Mouse (Mus musculus): ENCODE measurements at regions not wholly inside any gene's neighbourhood (a gene's known extent, or its start where the extent isn't known, plus 50 kb on each side); places are given as distances from the start of the nearest gene placed in this dataset.

GRCm38 (mm10) chr14:99416169-99416568, 117.7 kb downstream of the Klf5 start:
- Histone ChIP-seq H3K4me2 (ENCODE audit: low read depth, low read length) (no peak overlapping the region), H3K27ac (ENCODE audit: low read depth, low read length) (no peak overlapping the region), H3K4me3 (ENCODE audit: low read depth, low read length) (no peak overlapping the region), H3K9me3 (ENCODE audit: control insufficient read depth, low read length) (no peaks in the 10 kb centered on the region), H3K4me1 (ENCODE audit: control insufficient read depth, insufficient read depth, low read length) (no peaks in the 10 kb centered on the region), H3K36me3 (ENCODE audit: control insufficient read depth, insufficient read depth, low read length) (no peaks in the 10 kb centered on the region), H3K9ac (replicated peaks; ENCODE audit: low read depth, low read length) (no peak overlapping the region), H3K27me3 (ENCODE audit: control insufficient read depth, insufficient read depth, low read length) (no peaks in the 10 kb centered on the region)
- ATAC-seq (ENCODE audit: low read depth) = no peak
- WGBS = 79% methylated on average over 3 of the region's 3 CpGs

GRCm38 (mm10) chr14:99418970-99419369, 120.5 kb downstream of the Klf5 start:
- Histone ChIP-seq H3K4me1 (ENCODE audit: control insufficient read depth, insufficient read depth, low read length) (no peaks in the 10 kb centered on the region), H3K4me2 (ENCODE audit: low read depth, low read length) (no peak overlapping the region), H3K9me3 (ENCODE audit: control insufficient read depth, low read length) (no peaks in the 10 kb centered on the region), H3K36me3 (ENCODE audit: control insufficient read depth, insufficient read depth, low read length) (no peaks in the 10 kb centered on the region), H3K9ac (replicated peaks; ENCODE audit: low read depth, low read length) (no peak overlapping the region), H3K4me3 (ENCODE audit: low read depth, low read length) (no peak overlapping the region), H3K27me3 (ENCODE audit: control insufficient read depth, insufficient read depth, low read length) (no peaks in the 10 kb centered on the region), H3K27ac (ENCODE audit: low read depth, low read length) (no peak overlapping the region)
- ATAC-seq (ENCODE audit: low read depth) = no peak
- WGBS = 93% methylated on average over 5 of the region's 5 CpGs

GRCm38 (mm10) chr14:99423334-99423733, 124.8 kb downstream of the Klf5 start:
- no peaks in the 10 kb centered on the region for H3K4me1 ChIP-seq (ENCODE audit: control insufficient read depth, insufficient read depth, low read length)
- H3K9ac ChIP-seq (replicated peaks; ENCODE audit: low read depth, low read length) = no peak overlapping the region
- no peaks in the 10 kb centered on the region for H3K9me3 ChIP-seq (ENCODE audit: control insufficient read depth, low read length)
- no peak overlapping the region for H3K4me2 ChIP-seq (ENCODE audit: low read depth, low read length)
- no peak overlapping the region for H3K27ac ChIP-seq (ENCODE audit: low read depth, low read length)
- no peak overlapping the region for H3K4me3 ChIP-seq (ENCODE audit: low read depth, low read length)
- no peak for ATAC-seq (ENCODE audit: low read depth)
- H3K36me3 ChIP-seq (ENCODE audit: control insufficient read depth, insufficient read depth, low read length) = no peaks in the 10 kb centered on the region
- no peaks in the 10 kb centered on the region for H3K27me3 ChIP-seq (ENCODE audit: control insufficient read depth, insufficient read depth, low read length)
- 87% methylated on average over 7 of the region's 7 CpGs for WGBS

GRCm38 (mm10) chr14:99427049-99427448, 128.6 kb downstream of the Klf5 start:
- H3K9me3 ChIP-seq (ENCODE audit: control insufficient read depth, low read length) = no peaks in the 10 kb centered on the region
- ATAC-seq (ENCODE audit: low read depth) = no peak
- H3K27ac ChIP-seq (ENCODE audit: low read depth, low read length) = no peak overlapping the region
- no peak overlapping the region for H3K4me2 ChIP-seq (ENCODE audit: low read depth, low read length)
- no peaks in the 10 kb centered on the region for H3K4me1 ChIP-seq (ENCODE audit: control insufficient read depth, insufficient read depth, low read length)
- H3K36me3 ChIP-seq (ENCODE audit: control insufficient read depth, insufficient read depth, low read length) = no peaks in the 10 kb centered on the region
- no peaks in the 10 kb centered on the region for H3K27me3 ChIP-seq (ENCODE audit: control insufficient read depth, insufficient read depth, low read length)
- H3K9ac ChIP-seq (replicated peaks; ENCODE audit: low read depth, low read length) = no peak overlapping the region
- no peak overlapping the region for H3K4me3 ChIP-seq (ENCODE audit: low read depth, low read length)
- WGBS = 87% methylated on average over 3 of the region's 3 CpGs

- no peaks in the 10 kb centered on the region for H3K27me3 ChIP-seq (ENCODE audit: control insufficient read depth, insufficient read depth, low read length)
- 92% methylated on average over 4 of the region's 4 CpGs for WGBS
- ATAC-seq (ENCODE audit: low read depth) = no peak
- no peak overlapping the region for H3K27ac ChIP-seq (ENCODE audit: low read depth, low read length)
- no peaks in the 10 kb centered on the region for H3K9me3 ChIP-seq (ENCODE audit: control insufficient read depth, low read length)
- no peaks in the 10 kb centered on the region for H3K4me1 ChIP-seq (ENCODE audit: control insufficient read depth, insufficient read depth, low read length)
- no peaks in the 10 kb centered on the region for H3K36me3 ChIP-seq (ENCODE audit: control insufficient read depth, insufficient read depth, low read length)
- H3K4me3 ChIP-seq (ENCODE audit: low read depth, low read length) = no peak overlapping the region
- H3K9ac ChIP-seq (replicated peaks; ENCODE audit: low read depth, low read length) = no peak overlapping the region
- H3K4me2 ChIP-seq (ENCODE audit: low read depth, low read length) = no peak overlapping the region
Measured at GRCm38 (mm10) chr14:99430323-99430722, 131.8 kb downstream of the Klf5 start.

GRCm38 (mm10) chr14:99431697-99432096, 133.2 kb downstream of the Klf5 start:
- H3K4me2 ChIP-seq (ENCODE audit: low read depth, low read length) = no peak overlapping the region
- no peak for ATAC-seq (ENCODE audit: low read depth)
- H3K4me1 ChIP-seq (ENCODE audit: control insufficient read depth, insufficient read depth, low read length) = no peaks in the 10 kb centered on the region
- no peaks in the 10 kb centered on the region for H3K36me3 ChIP-seq (ENCODE audit: control insufficient read depth, insufficient read depth, low read length)
- 93% methylated on average over 7 of the region's 7 CpGs for WGBS
- H3K27ac ChIP-seq (ENCODE audit: low read depth, low read length) = no peak overlapping the region
- H3K9me3 ChIP-seq (ENCODE audit: control insufficient read depth, low read length) = no peaks in the 10 kb centered on the region
- no peak overlapping the region for H3K9ac ChIP-seq (replicated peaks; ENCODE audit: low read depth, low read length)
- H3K4me3 ChIP-seq (ENCODE audit: low read depth, low read length) = no peak overlapping the region
- no peaks in the 10 kb centered on the region for H3K27me3 ChIP-seq (ENCODE audit: control insufficient read depth, insufficient read depth, low read length)

- no peak overlapping the region for H3K9ac ChIP-seq (replicated peaks; ENCODE audit: low read depth, low read length)
- H3K4me3 ChIP-seq (ENCODE audit: low read depth, low read length) = no peak overlapping the region
- H3K27me3 ChIP-seq (ENCODE audit: control insufficient read depth, insufficient read depth, low read length) = no peaks in the 10 kb centered on the region
- H3K9me3 ChIP-seq (ENCODE audit: control insufficient read depth, low read length) = no peaks in the 10 kb centered on the region
- H3K4me2 ChIP-seq (ENCODE audit: low read depth, low read length) = no peak overlapping the region
- H3K36me3 ChIP-seq (ENCODE audit: control insufficient read depth, insufficient read depth, low read length) = no peaks in the 10 kb centered on the region
- no peaks in the 10 kb centered on the region for H3K4me1 ChIP-seq (ENCODE audit: control insufficient read depth, insufficient read depth, low read length)
- H3K27ac ChIP-seq (ENCODE audit: low read depth, low read length) = no peak overlapping the region
- 97% methylated on average over 1 of the region's 1 CpGs for WGBS
- no peak for ATAC-seq (ENCODE audit: low read depth)
Measured at GRCm38 (mm10) chr14:99434645-99435044, 136.2 kb downstream of the Klf5 start.

- no peaks in the 10 kb centered on the region for H3K36me3 ChIP-seq (ENCODE audit: control insufficient read depth, insufficient read depth, low read length)
- H3K27me3 ChIP-seq (ENCODE audit: control insufficient read depth, insufficient read depth, low read length) = no peaks in the 10 kb centered on the region
- H3K4me1 ChIP-seq (ENCODE audit: control insufficient read depth, insufficient read depth, low read length) = no peaks in the 10 kb centered on the region
- ATAC-seq (ENCODE audit: low read depth) = no peak
- no peak overlapping the region for H3K4me2 ChIP-seq (ENCODE audit: low read depth, low read length)
- no peak overlapping the region for H3K27ac ChIP-seq (ENCODE audit: low read depth, low read length)
- H3K9ac ChIP-seq (replicated peaks; ENCODE audit: low read depth, low read length) = no peak overlapping the region
- no peaks in the 10 kb centered on the region for H3K9me3 ChIP-seq (ENCODE audit: control insufficient read depth, low read length)
- no peak overlapping the region for H3K4me3 ChIP-seq (ENCODE audit: low read depth, low read length)
- 86% methylated on average over 3 of the region's 3 CpGs for WGBS
Measured at GRCm38 (mm10) chr14:99435512-99435911, 137.0 kb downstream of the Klf5 start.

GRCm38 (mm10) chr14:99436051-99436450, 137.6 kb downstream of the Klf5 start:
- no peak overlapping the region for H3K4me2 ChIP-seq (ENCODE audit: low read depth, low read length)
- no peak overlapping the region for H3K27ac ChIP-seq (ENCODE audit: low read depth, low read length)
- no peaks in the 10 kb centered on the region for H3K9me3 ChIP-seq (ENCODE audit: control insufficient read depth, low read length)
- H3K4me1 ChIP-seq (ENCODE audit: control insufficient read depth, insufficient read depth, low read length) = no peaks in the 10 kb centered on the region
- H3K27me3 ChIP-seq (ENCODE audit: control insufficient read depth, insufficient read depth, low read length) = no peaks in the 10 kb centered on the region
- no peaks in the 10 kb centered on the region for H3K36me3 ChIP-seq (ENCODE audit: control insufficient read depth, insufficient read depth, low read length)
- H3K9ac ChIP-seq (replicated peaks; ENCODE audit: low read depth, low read length) = no peak overlapping the region
- no peak overlapping the region for H3K4me3 ChIP-seq (ENCODE audit: low read depth, low read length)
- ATAC-seq (ENCODE audit: low read depth) = no peak
- WGBS = 88% methylated on average over 1 of the region's 1 CpGs

- WGBS = 66% methylated on average over 5 of the region's 5 CpGs
- no peak for ATAC-seq (ENCODE audit: low read depth)
Measured at GRCm38 (mm10) chr14:99449112-99449511, 150.6 kb downstream of the Klf5 start.

More at GRCm38 (mm10) chr14:99449112-99449511, 150.6 kb downstream of the Klf5 start:
- Histone ChIP-seq H3K4me1 (ENCODE audit: control insufficient read depth, insufficient read depth, low read length) (no peaks in the 10 kb centered on the region), H3K4me3 (ENCODE audit: low read depth, low read length) (no peak overlapping the region), H3K9ac (replicated peaks; ENCODE audit: low read depth, low read length) (no peak overlapping the region), H3K27me3 (ENCODE audit: control insufficient read depth, insufficient read depth, low read length) (no peaks in the 10 kb centered on the region), H3K4me2 (ENCODE audit: low read depth, low read length) (no peak overlapping the region), H3K36me3 (ENCODE audit: control insufficient read depth, insufficient read depth, low read length) (no peaks in the 10 kb centered on the region), H3K9me3 (ENCODE audit: control insufficient read depth, low read length) (no peaks in the 10 kb centered on the region), H3K27ac (ENCODE audit: low read depth, low read length) (no peak overlapping the region)

Data from neural tube, embryonic 14.5 days (tissue).